Mouse (Mus musculus): ENCODE results near the gene Teddm1b.
"Not testable (repeated sequence)": the region's sequence is repeated elsewhere in the genome, so short reads cannot be mapped to it uniquely, and the experiment has no call there.

The Teddm1b gene

DNA sequence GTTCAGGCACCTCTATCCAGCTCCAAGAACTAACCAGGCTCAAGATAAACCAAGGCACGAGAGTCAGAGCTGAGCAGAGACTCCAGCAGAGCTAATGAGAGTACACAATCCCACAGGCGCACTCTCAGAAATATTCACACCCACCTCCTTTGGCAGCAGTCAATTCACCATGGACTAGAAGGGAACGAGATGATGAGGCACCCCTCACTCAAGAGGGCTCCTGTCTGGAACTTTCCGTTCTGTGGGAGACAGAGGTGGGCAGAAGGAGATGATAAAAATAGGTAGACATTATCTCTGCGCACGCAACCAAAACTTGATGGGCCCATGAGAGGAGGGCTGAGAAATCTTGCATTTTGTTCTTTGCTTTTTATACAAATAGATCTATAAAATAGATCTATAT, at the start of gene Teddm1b:
Gene Teddm1b, plus strand, starts transcription at position 301 of the 400 bp plus-strand sequence.
- no peak for DNase-seq

DNA sequence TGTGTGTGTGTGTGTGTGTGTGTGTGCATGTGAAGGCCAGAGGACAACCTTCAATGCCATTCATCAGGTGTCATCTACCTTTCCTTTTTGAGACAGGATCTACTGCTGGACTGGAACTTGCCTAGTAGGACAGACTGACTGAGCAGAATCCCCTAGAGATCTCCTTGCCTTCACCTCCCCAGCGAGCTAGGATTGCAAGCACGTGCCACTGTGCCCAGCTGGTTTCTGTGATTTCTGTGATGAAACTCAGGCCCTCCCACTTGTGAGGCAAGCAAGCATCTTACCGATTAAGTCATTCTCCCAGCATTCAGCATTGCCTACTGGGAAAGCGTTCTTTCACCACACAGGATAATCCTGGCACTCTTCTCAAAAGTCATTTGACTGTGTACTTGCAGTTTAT, 43.4 kb upstream of the Teddm1b start:
- DNase-seq, result no peak

DNA sequence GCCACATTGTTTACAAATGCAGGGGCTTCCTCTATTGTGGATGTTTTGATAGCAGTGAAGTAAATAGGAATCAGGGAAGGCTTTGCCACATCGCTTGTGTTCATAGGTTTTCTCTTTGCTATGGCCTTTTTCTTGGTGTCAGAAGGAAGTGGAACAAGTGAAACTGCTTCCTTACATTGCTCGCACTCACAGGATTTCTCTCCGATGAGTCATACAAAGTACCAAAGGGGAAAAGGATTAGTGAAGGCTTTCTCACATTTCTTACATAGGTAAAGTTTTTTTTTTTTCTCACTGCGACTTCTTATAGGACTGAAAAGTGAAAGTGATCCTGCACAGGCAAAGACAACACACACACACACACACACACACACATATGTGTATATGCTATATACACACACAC, 38.1 kb upstream of the Teddm1b start:
- DNase-seq, result no peak

DNA sequence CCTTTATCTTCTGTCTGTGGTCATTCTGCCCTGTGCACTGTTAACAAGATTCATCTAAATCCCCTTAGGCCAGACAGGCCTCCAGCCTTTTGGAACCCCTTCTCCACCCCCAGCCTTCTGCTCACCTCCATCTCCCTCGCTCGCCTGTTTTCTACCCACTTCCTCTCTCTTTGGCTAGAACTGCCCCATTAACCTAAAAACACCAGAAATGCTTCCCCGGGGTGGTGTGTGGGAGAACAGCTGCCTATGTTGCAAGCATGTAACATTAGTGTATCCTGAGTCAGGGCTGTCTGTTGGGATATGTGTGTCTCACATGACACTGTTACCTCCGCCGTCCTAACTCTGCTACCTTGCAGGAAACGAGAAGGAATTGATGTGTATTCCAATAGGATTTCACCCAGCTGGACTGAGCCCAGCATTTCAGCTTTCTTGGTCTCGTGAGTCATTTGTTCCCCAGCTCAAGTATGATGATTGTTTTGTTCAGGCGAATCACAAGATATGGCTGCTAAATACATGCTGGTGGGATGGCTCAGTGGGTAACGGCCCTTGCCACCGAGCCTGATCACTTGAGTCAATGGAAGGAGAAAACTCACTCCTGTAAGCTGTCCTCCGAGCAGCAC, 31.9 kb upstream of the Teddm1b start:
- no peak for DNase-seq

DNA sequence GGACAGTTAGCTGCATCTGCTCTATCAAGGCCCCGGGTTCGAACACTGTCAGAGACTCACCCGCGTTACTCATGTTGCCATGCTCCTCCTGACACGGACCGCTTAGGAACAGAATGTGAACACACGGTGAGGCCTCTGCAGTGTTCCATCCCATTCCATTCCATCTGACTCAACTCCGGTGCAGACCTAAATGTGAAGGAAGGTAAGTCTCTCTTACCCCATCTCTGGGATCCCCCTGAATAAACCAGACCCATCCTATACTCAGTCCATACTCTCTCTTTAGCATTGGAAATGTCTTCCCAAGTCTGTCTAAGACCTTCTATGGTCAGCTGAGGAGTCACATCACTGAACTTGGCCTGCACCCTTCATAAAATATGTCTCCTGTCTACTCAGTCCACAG, 30.1 kb upstream of the Teddm1b start, which contains the start of gene Rgsl1:
Gene Rgsl1, minus strand, starts transcription at position 101 of the 400 bp plus-strand sequence.
- no peak for DNase-seq

DNA sequence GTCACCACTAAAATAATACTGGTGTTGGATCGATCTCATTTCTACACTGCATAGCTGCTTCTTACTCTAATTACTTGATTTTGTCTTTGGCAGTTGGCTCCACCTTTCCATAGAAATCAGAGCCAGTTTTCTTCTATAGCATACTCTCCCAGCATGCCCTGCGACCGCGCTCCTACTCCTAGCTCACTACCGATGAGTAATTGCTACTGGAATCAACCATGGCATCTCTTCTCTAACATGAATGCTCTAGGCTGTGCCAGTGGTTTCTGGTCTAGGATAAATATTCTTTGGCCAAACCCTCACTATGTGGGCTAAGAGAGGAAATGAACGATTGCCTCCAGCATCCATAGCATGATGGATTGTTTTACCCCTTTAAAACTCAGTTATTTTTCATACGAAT, 27.7 kb upstream of the Teddm1b start:
- no peak for DNase-seq

DNA sequence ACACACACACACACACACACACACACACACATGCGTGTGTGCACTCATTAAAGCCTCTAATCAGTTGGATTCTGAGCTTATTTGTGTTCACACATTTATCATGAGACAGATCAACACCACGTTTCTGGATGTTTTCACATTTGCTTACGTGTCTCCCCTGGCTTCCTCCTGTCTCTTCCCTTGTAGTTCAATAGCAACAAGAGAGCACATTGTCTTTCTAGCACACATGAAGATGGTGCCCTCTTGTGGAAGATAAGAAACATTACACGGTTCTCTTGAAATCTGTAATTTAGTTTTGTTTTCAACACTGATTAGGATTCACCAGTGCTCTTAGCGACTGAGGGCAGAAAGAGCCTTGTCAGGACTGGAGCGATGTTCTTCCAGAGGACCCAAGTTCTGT, 27.3 kb upstream of the Teddm1b start:
- DNase-seq, result no peak

DNA sequence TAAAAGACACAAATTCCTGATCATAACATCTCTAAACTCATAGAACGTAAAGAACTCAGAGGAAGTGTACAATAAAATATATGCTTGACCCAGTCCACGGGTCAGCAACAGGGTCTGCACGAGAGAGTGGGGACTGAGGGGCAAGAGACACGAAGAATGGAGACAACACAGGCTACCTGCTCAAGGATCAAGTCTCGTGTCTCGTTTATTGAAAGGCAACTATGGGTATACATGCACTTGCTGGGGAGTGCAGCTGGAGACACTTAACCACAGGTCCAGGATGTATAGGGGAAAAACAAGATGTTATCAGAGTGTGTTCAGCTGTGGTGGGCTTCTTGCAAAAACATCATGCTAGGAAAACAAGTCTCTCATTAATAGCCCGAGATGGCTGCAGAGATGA, 21.4 kb upstream of the Teddm1b start:
- DNase-seq, result not testable (repeated sequence)

DNA sequence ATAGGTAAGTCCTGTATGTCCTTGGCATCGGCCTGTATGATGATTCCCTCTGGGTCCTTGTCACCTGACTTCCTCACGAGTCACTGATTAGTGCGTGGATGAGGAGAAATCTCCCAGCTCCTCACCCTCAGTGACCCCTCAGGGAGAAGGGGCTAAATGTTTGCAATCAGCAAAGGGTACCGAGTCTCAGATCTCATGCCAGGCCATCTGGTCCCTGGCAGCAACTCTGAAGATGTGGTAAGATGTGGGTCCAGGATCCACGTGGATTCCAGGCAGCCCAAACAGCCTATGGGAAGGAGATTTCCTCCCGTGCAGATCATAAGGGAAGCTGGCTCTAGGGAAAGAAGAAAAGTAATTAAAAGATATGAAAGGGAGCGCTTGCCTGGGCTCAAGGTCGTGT, 18.2 kb upstream of the Teddm1b start:
- DNase-seq, result no peak

DNA sequence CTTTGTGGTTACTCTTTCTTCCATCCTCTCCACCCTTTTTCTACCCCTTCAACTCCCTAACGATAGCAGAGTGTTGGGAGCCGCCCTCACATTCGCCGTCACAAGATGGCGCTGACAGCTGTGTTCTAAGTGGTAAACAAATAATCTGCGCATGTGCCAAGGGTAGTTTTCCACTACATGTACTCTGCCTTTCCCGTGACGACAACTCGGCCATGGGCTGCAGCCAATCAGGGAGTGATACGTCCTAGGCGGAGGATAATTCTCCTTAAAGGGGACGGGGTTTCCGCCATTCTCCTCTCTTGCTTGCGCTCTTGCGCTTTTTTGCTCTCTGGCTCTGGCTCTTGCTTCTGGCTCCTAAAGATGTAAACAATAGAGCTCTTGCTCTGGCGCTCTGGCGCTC, 6.2 kb downstream of the Teddm1b start:
- not testable (repeated sequence) for DNase-seq

DNA sequence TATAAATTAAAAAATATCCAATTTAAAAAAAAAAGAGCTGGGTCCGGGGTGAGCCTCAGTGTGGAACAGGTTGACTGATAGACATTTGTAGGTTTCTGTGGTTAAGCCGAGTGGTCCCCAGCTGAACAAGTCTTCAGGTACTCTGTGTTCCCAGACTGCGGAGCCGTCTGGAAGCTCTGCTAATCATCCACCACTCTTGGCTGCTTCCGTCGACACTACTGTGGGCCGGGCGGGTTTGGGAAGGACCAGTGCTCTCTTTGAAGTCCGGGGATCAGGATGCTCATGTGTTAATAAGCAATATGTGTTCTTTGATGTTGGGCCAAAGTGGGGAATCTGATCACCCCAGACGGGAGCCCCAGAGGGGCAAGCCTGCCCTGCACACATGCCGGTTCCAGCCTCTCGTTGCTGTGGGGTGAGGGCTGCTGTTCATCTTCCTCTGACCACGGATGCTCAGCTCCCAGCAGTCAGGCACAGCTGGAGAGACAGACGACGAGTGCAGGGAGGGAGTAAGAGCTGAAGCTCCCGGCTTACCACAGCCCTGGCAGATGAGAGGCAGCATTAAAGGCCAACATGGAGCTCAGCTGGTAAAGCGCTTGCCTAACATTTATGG, 12.0 kb downstream of the Teddm1b start:
- no peak for DNase-seq

DNA sequence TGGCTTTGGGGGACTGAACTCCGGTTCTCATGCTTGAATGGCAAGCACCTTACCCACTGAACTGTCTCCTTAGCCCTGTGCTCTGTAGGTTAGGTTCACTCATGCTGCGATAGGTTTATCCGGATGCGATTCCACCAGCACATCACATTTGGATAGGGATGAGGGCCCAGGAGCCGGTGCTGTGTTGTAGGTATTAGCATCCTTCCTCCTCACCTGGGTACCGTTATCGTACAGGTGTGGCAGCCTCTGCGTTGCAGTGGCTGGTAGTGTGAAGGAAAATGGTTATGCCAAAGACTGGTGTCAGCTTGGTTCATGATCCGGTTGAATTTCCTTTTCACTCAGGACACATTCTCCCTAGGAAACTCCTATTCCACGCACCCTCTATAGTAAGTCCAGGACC, 16.0 kb downstream of the Teddm1b start:
- no peak for DNase-seq

DNA sequence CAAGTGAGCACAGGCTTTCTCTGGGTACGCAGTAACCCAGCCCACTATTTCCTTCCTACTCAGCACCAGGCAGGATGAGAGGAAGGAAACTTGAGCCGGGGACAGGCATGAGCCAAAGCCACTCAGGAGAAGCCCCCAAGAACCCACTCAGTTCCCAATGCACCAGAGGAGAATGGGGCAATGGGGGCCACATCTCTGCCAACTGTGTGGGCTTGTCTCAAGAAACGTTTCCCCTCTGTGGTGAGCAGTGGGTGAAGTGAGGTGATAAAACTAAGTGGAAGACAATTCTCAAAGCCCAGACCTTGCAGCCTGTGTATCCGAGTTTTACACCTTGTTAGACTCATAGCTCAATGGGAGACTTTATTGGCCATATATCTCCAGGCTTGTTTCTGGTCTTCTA, 17.3 kb downstream of the Teddm1b start, which contains the start of gene Teddm1a:
Gene Teddm1a, plus strand, starts transcription at position 301 of the 400 bp plus-strand sequence.
- DNase-seq, result no peak

DNA sequence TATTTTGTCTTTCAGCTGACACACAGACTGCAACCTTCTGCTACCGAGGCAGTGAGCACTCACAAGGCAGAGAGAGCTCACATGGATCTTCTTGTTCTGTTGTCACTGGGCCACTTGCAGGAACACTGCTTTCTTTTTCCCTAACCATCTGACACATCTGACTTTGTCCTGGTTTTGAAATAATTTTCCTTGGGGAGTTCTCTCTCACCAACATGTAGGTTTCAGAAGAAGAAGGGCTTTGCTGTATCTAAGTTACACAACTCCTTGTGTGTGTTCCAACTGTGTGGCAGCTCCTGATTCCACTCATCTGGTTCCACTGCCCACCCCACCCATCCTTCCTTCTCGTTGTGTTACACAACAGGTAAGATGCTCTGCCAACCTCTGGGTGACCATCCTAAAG, 19.6 kb downstream of the Teddm1b start:
- DNase-seq, result no peak

DNA sequence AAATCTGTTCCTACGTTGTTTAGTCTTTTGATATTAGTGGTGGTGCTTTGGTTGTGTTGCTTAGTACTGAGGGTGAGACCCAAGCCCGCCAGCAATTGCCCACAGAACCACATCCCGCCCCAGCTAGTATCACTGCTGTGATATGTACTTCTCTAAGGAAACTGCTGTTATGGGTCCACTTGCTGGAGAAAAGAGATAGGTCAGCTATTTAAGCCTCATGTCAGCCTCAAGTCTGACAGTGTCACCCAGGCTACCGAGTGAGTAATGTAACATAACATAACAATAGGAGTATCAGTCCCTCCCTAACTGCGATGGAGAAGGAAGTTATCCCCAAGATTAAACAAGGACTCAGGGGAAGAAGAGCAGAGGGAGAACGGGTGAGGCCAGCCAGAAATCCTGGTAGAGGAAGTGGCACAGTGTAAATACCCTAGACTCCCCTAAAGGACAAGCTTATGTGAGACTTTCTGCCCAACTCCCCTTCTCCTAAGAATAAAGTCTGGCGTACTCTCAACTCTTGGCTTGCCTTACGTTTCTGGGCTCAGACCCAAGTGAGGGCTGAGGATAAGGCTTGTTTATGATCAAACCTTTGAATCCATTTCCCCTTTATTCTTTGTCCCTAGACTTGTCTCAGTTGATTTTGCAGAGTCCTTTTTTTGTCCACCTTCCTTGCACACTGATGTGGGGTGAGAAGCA, 20.2 kb downstream of the Teddm1b start:
- DNase-seq, result no peak

DNA sequence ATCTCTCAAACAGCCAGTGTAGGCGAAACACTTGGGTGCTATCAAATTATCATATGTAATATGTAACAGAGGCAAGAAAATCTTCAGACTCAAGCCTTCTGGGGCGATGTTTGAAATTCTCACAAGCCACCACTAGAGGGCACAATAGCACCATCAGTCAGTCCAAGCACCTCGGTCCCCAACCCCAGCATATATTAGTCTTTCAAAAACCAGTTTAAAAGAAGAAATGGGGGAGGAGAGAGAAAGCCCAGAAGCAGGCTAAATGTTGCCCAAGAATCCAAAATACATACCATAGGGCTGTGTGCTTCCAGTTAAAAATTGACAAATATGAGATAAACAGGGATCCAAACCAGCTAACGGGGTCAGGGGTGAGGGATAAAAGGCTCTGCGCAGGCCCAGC, 20.8 kb downstream of the Teddm1b start:
- DNase-seq, result peak; percentile 70 to 77

DNA sequence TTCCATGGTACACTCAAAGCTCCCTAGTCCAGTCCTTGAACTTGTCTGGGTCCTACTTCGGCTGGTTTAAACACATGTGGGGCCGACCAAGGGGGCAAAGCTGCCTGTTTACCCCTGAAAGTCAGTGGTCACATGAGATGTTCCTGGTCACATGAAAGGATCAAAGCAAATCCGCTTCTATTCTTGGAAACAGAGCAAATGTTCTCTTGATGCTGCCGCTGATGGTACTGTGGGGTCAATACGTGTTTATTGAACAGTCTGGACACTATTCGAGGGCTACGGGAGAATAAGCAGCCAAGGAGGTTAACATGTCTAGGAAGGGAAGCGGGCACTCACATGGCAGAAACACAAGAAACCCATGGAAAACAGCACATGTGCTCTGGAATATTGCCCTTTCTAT, 23.1 kb downstream of the Teddm1b start:
- DNase-seq, result no peak

DNA sequence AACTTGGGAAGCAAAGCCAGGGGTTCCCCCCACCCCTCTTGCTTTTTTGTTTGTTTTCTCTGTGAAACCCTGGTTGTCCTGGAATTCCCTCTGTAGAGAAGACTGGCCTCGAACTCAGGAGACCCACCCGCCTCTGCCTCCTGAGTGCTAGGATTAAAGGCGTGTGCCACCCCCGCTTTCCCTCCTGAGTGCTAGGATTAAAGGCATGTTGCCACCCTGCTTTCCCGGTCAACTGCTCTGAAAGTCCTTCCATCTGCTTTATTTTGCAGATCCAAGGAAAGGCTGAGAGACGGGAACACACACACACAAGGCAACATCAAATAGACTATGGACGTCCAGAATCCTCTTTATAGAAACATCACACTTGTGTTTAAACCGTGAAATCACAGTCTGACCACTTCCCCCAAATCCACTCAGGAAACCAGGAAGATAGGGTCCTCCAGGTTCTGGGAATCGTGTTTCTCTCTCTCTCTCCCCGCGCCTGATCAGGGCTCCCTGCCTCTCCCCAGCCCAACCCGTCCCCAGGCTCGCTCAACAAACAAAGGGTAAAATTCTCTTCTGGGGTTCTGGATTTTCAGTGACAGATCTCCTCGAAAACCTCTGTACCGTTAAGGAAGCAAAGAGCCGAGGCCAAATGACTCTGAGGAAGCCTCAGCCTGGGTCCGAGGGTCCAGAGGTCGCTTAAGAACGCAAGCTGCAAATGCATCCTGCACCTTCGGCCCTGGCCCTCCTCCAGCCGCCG, 25.0 kb downstream of the Teddm1b start:
- peak in 1 of 2 experiments; percentile 17 for DNase-seq

DNA sequence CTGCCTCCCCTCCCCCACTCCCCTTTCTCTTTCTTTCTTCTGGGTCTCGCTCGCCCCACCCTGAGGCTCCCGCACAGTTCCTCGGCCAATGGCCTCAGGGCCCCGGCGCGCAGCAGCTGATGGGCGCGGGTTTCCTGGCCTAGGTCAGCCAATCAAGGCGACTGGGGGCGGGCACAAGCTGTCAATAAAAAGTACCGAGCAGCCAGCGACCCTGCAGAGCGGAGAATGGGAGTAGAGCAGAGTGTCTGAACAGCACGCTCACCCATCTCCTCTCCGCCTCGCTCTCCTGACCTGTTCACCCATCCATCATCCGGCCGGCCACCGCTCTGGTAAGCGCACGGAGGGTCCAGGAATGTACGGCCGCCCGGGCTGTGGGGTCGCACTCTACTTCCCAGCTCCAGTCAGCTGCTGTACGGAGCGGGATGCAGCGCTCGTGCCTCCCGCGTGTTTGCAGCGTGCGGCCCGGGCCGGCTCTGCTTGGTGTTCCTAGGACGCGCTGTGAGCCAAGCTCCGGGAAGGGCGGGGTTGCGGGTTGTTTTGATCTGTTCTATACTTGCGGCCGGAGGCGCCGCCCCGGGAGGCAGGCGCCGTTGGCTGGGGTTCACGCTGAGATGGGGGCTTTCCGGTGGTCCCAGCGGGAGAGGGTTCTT, 25.7 kb downstream of the Teddm1b start, which contains the start of the genes Glul and Teddm2:
Gene Glul, plus strand, starts transcription at position 214 of the 650 bp plus-strand sequence.
Gene Teddm2, minus strand, starts transcription at position 498 of the 650 bp plus-strand sequence.
- peak; percentile 90 to 94 for DNase-seq

DNA sequence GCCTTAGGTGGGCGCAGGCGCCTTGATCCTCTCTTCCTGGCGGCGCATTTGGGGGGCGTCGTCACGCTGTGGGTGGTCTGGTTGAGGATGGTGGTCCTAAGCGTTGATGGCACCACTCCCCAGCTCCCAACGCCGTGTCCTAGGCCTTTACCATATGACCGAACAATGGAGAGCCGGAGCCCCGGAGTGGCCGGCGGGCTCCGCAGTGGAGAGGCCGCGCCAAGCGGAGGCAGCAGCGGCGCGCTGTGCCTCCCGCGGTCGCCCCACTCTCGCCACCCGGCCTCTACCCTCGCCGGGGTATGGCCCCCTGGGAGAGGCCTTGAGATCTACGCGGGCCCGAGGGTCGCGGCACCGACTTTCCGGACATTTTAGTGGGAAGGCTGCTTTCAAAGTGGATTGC, 26.2 kb downstream of the Teddm1b start:
- no peak for DNase-seq

DNA sequence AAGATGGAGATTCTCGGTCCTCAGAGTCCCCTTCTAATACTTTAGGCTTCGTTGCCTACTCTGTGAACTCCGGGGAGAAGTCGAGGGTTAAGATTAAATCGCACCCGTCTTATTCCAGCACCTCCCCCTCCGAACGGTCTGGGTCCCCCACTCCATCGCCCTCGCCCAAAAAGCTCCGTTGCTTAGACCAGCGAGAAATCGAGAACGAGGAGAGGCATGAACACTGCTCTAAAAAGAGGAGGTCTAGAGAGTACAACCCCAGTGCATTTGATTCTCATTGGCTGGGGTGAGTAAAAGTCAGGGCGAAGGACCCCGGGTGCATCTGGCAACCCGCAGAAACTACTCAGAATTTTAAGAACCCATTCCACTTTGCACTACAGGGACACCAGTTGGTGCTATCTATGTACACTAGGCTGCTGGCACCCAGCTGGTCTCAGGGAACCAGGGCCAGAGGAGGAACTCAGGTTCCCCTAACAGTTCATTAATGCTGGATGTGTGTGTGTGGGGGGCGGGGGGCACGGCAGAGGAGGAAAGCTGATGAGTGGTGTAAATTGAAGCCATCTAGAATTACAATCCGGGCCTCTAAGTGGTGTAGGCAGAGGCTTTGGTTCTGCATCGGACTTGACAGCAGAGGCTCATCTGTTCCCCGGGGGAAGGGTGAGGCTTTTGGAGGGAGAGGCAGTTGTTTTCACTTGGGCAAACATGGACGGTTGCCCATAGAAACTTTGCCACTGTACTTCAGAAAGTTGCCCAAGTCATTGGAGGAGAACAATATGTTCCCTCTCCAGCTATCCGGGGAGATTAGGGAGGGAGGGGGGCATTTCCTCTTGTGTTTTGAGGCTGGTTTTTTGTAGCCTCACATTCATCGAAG, 26.9 kb downstream of the Teddm1b start:
- DNase-seq, result no peak

DNA sequence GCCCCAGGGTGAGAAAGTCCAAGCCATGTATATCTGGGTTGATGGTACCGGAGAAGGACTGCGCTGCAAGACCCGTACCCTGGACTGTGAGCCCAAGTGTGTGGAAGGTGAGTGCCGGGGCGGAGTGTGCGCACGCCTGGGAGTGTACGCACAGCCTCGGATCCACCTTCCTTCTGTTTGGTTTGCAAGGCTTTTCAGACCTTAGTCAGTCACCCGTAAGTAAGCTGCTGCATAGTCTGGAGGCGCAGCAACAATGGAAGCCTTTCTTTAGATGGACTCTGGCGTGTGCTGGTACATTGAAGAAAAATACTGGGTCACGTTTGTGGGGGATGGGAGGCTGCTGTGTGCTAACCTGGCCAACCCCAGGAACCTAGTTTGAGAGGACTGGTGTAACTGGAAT, 28.9 kb downstream of the Teddm1b start:
- DNase-seq, result no peak
